18 mouse cellular contexts compared by ENCODE assay signal in the genomic region with DNA sequence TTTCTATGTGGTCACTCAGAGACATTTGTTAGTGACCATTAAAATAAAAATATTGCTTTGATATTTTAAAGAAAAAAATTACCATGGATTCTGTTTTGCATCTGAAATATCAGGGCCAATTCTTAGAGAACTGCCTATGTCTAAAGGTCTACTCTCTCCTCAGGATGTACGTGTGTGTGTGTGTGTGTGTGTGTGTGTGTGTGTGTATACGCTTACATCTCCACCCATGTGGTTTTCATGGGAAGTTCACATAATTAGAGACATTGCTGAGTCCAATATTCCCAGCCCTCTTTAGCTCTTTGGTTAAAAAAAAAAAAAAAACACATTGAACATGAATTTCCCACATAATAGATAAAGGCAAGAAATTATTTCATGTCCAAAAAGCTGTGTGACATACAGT.
DNase-seq lines count a peak whose midpoint lies in the region; ATAC-seq lines count a peak whose summit lies in the region.
"Had no signal": no experiment of that assay in that cellular context is flagged by ENCODE, and none has a peak within 500 bp of the region (broad histone marks: within the 10 kb centered on the region; RNA-seq: fewer than 3 reads in every experiment).

No protein-coding gene starts in this region.

- H3K4me3 ChIP-seq in forebrain, embryonic 11.5 days (ENCODE audit: low read depth, low read length), result no peak overlapping the region
- H3K4me3 ChIP-seq in forebrain, embryonic 14.5 days (ENCODE audit: low read depth, low read length), result no peak overlapping the region
- no peak overlapping the region for H3K4me3 ChIP-seq in hindbrain, embryonic 15.5 days
- H3K4me3 ChIP-seq in midbrain, embryonic 16.5 days (ENCODE audit: low read depth, low read length), result no peak overlapping the region
- H3K4me3 ChIP-seq: heart, embryonic 12.5 days; limb, embryonic 13.5 days; liver, embryonic 15.5 days had no signal

- DNase-seq in forebrain, embryonic 11.5 days (ENCODE audit: low spot score), result no peak
- DNase-seq in forebrain, embryonic 14.5 days (ENCODE audit: low spot score), result no peak
- DNase-seq in right cerebral cortex, postnatal 10 days (ENCODE audit: low spot score in 2 of 2), result no peak
- DNase-seq in yolk sac, embryonic 10.5 days (ENCODE audit: low spot score), result no peak
- no peak for DNase-seq in urinary bladder, postnatal 14 days (ENCODE audit: low spot score)
- DNase-seq: adrenal gland, adult 8-10 months; cerebellum, adult 18-20 months; gastrocnemius, postnatal 36 days; heart, postnatal 4 days; kidney, adult 18-20 months; kidney, postnatal 14 days; thymus, adult 18-20 months had no signal

- no peak overlapping the region for H3K9ac ChIP-seq in forebrain, embryonic 11.5 days (ENCODE audit: low read length)
- no peak overlapping the region for H3K9ac ChIP-seq in forebrain, embryonic 14.5 days (ENCODE audit: low read length)
- H3K9ac ChIP-seq in hindbrain, embryonic 15.5 days, result no peak overlapping the region
- no peak overlapping the region for H3K9ac ChIP-seq in midbrain, embryonic 16.5 days (ENCODE audit: low read depth, low read length)
- H3K9ac ChIP-seq: heart, embryonic 12.5 days; limb, embryonic 13.5 days; liver, embryonic 15.5 days had no signal

- ATAC-seq in forebrain, embryonic 11.5 days (replicated peaks; ENCODE audit: low FRiP score), result peak; percentile 73
- peak; percentile 68 for ATAC-seq in forebrain, embryonic 14.5 days
- ATAC-seq in hindbrain, embryonic 15.5 days (ENCODE audit: low FRiP score, low read depth), result peak; percentile 49
- peak; percentile 70 for ATAC-seq in midbrain, embryonic 16.5 days

- no peaks in the 10 kb centered on the region for H3K36me3 ChIP-seq in forebrain, embryonic 11.5 days (ENCODE audit: control insufficient read depth, insufficient read depth, low read length)
- H3K36me3 ChIP-seq in forebrain, embryonic 14.5 days (ENCODE audit: control insufficient read depth, insufficient read depth, low read length), result no peaks in the 10 kb centered on the region
- H3K36me3 ChIP-seq in hindbrain, embryonic 15.5 days, result 0 out of 2 replicates have a peak, but pooled peaks cover 4% of the 10 kb centered on the region
- H3K36me3 ChIP-seq in midbrain, embryonic 16.5 days (ENCODE audit: control insufficient read depth, insufficient read depth, low read length), result 0 out of 2 replicates have a peak, but pooled peaks cover 3% of the 10 kb centered on the region
- H3K36me3 ChIP-seq: G1E; heart, embryonic 12.5 days; limb, embryonic 13.5 days; liver, embryonic 15.5 days had no signal

- WGBS in forebrain, embryonic 11.5 days, result 39% methylated on average over 2 of the region's 2 CpGs
- 9% methylated on average over 2 of the region's 2 CpGs for WGBS in forebrain, embryonic 14.5 days
- 38% methylated on average over 2 of the region's 2 CpGs for WGBS in hindbrain, embryonic 15.5 days
- 32% methylated on average over 2 of the region's 2 CpGs for WGBS in midbrain, embryonic 16.5 days

- peak overlapping the region; percentile 21 for H3K27ac ChIP-seq in forebrain, embryonic 11.5 days (ENCODE audit: low read depth, low read length)
- H3K27ac ChIP-seq in forebrain, embryonic 14.5 days (ENCODE audit: low read depth, low read length), result peak overlapping the region; percentile 73
- peak overlapping the region; percentile 83 for H3K27ac ChIP-seq in hindbrain, embryonic 15.5 days (replicated peaks)
- peak overlapping the region; percentile 88 for H3K27ac ChIP-seq in midbrain, embryonic 16.5 days (ENCODE audit: low read length)
- H3K27ac ChIP-seq: limb, embryonic 13.5 days; liver, embryonic 15.5 days had no signal

- no peaks in the 10 kb centered on the region for H3K9me3 ChIP-seq in forebrain, embryonic 11.5 days (ENCODE audit: control insufficient read depth, low read length)
- H3K9me3 ChIP-seq in forebrain, embryonic 14.5 days (replicated peaks; ENCODE audit: control insufficient read depth, low read length), result no peaks in the 10 kb centered on the region
- H3K9me3 ChIP-seq in hindbrain, embryonic 15.5 days, result no peaks in the 10 kb centered on the region
- H3K9me3 ChIP-seq in midbrain, embryonic 16.5 days (replicated peaks; ENCODE audit: control insufficient read depth, low read length, poor library complexity, severe bottlenecking), result no peaks in the 10 kb centered on the region
- H3K9me3 ChIP-seq: G1E; heart, embryonic 12.5 days; limb, embryonic 13.5 days; liver, embryonic 15.5 days had no signal

- H3K4me1 ChIP-seq in forebrain, embryonic 11.5 days (replicated peaks; ENCODE audit: control insufficient read depth, insufficient read depth, low read length), result 0 out of 2 replicates have a peak, but pooled peaks cover 3% of the 10 kb centered on the region
- H3K4me1 ChIP-seq in forebrain, embryonic 14.5 days (ENCODE audit: control insufficient read depth, insufficient read depth, low read length), result peaks cover 11% of the 10 kb centered on the region
- H3K4me1 ChIP-seq in hindbrain, embryonic 15.5 days (replicated peaks), result peaks cover 25% of the 10 kb centered on the region
- peaks cover 20% of the 10 kb centered on the region for H3K4me1 ChIP-seq in midbrain, embryonic 16.5 days (ENCODE audit: control insufficient read depth, insufficient read depth, low read length)
- H3K4me1 ChIP-seq: heart, embryonic 12.5 days; liver, embryonic 15.5 days had no signal

- H3K4me2 ChIP-seq in forebrain, embryonic 11.5 days (ENCODE audit: low read depth, low read length, severe bottlenecking), result no peak overlapping the region
- H3K4me2 ChIP-seq in forebrain, embryonic 14.5 days (ENCODE audit: low read length), result peak overlapping the region; percentile 28; the same call in 1 of the 2 replicates
- H3K4me2 ChIP-seq in hindbrain, embryonic 15.5 days, result peak overlapping the region; percentile 33
- H3K4me2 ChIP-seq in midbrain, embryonic 16.5 days (ENCODE audit: low read length), result no peak overlapping the region; the same call in 1 of the 2 replicates
- H3K4me2 ChIP-seq: heart, embryonic 12.5 days; limb, embryonic 13.5 days; liver, embryonic 15.5 days had no signal

- no peaks in the 10 kb centered on the region for H3K27me3 ChIP-seq in forebrain, embryonic 11.5 days (ENCODE audit: control insufficient read depth, insufficient read depth, low read length)
- H3K27me3 ChIP-seq in forebrain, embryonic 14.5 days (replicated peaks; ENCODE audit: control insufficient read depth, insufficient read depth, low read length), result no peaks in the 10 kb centered on the region
- no peaks in the 10 kb centered on the region for H3K27me3 ChIP-seq in hindbrain, embryonic 15.5 days
- H3K27me3 ChIP-seq in midbrain, embryonic 16.5 days (ENCODE audit: control insufficient read depth, insufficient read depth, low read depth, low read length), result no peaks in the 10 kb centered on the region
- H3K27me3 ChIP-seq: heart, embryonic 12.5 days; limb, embryonic 13.5 days; liver, embryonic 15.5 days had no signal

Comparison
In these comparisons a context has a peak if more than half of its experiments do, and no peak if none do; other contexts are left out.
1. H3K4me2 ChIP-seq: peak in forebrain, embryonic 14.5 days (single experiment) and hindbrain, embryonic 15.5 days (single experiment); none in forebrain, embryonic 11.5 days (single experiment) and midbrain, embryonic 16.5 days (single experiment).
2. H3K27ac ChIP-seq: peak in every context shown above with its lines; median percentile 88 in midbrain, embryonic 16.5 days; 83 in hindbrain, embryonic 15.5 days; 73 in forebrain, embryonic 14.5 days; 21 in forebrain, embryonic 11.5 days.
3. Peak in every context shown above with its lines, with median percentiles within 50 percentile points of each other: ATAC-seq.